Mouse (Mus musculus): ENCODE measurements around the gene Gm49369.
"Not testable (repeated sequence)": the region's sequence is repeated elsewhere in the genome, so short reads cannot be mapped to it uniquely, and the experiment has no call there.

The Gm49369 gene

GRCm38 (mm10) chr7:142382567-142382966 lies at the start of gene Gm49369:
Gm49369 (minus strand) TSS chr7:142382667.
- DNase-seq = no peak

- peak; percentile 43 for DNase-seq
Observed at GRCm38 (mm10) chr7:142431106-142431505, 48.6 kb upstream of the Gm49369 start.

- DNase-seq = peak; percentile 74
Observed at GRCm38 (mm10) chr7:142430160-142430678, 47.8 kb upstream of the Gm49369 start.

- DNase-seq = peak; percentile 60
Observed at GRCm38 (mm10) chr7:142428213-142428612, 45.7 kb upstream of the Gm49369 start.

GRCm38 (mm10) chr7:142425641-142426213 lies 43.3 kb upstream of the Gm49369 start:
- DNase-seq = peak; percentile 46

GRCm38 (mm10) chr7:142421826-142422225 lies 39.4 kb upstream of the Gm49369 start:
- DNase-seq = no peak

- no peak for DNase-seq
Observed at GRCm38 (mm10) chr7:142419887-142420286, 37.4 kb upstream of the Gm49369 start.

GRCm38 (mm10) chr7:142418679-142419078 lies 36.2 kb upstream of the Gm49369 start:
- no peak for DNase-seq

- no peak for DNase-seq
Observed at GRCm38 (mm10) chr7:142418027-142418426, 35.6 kb upstream of the Gm49369 start.

GRCm38 (mm10) chr7:142416225-142416624 lies 33.8 kb upstream of the Gm49369 start:
- DNase-seq = no peak

GRCm38 (mm10) chr7:142415314-142415713 lies 32.8 kb upstream of the Gm49369 start:
- no peak for DNase-seq

GRCm38 (mm10) chr7:142413285-142413684 lies 30.8 kb upstream of the Gm49369 start:
- no peak for DNase-seq

- no peak for DNase-seq
Observed at GRCm38 (mm10) chr7:142409603-142410002, 27.1 kb upstream of the Gm49369 start.

- DNase-seq = no peak
Observed at GRCm38 (mm10) chr7:142408686-142409085, 26.2 kb upstream of the Gm49369 start.

- no peak for DNase-seq
Observed at GRCm38 (mm10) chr7:142407935-142408334, 25.5 kb upstream of the Gm49369 start.

- not testable (repeated sequence) for DNase-seq
Observed at GRCm38 (mm10) chr7:142405134-142405533, 22.7 kb upstream of the Gm49369 start.

GRCm38 (mm10) chr7:142403591-142403990 lies 21.1 kb upstream of the Gm49369 start:
- DNase-seq = no peak

- no peak for DNase-seq
Observed at GRCm38 (mm10) chr7:142400750-142401142, 18.3 kb upstream of the Gm49369 start.

GRCm38 (mm10) chr7:142400112-142400749 lies 17.8 kb upstream of the Gm49369 start:
- no peak for DNase-seq

GRCm38 (mm10) chr7:142399250-142399649 lies 16.8 kb upstream of the Gm49369 start:
- DNase-seq = no peak

- no peak for DNase-seq
Observed at GRCm38 (mm10) chr7:142398052-142398451, 15.6 kb upstream of the Gm49369 start.

GRCm38 (mm10) chr7:142396611-142397010 lies 14.1 kb upstream of the Gm49369 start:
- no peak for DNase-seq

- DNase-seq = no peak
Observed at GRCm38 (mm10) chr7:142395472-142395871, 13.0 kb upstream of the Gm49369 start.
